Comparison of ENCODE assay signal across 14 mouse cellular contexts in genomic region chr1:171613962-171614361, GRCm38 (mm10). TPM values are rescaled to one million over a fixed set of nuclear protein-coding genes. Genes with fewer than 3 reads are reported as not detected.
DNase-seq lines count a peak whose midpoint lies in the region; ATAC-seq and TF ChIP-seq lines count a peak whose summit lies in the region.
"Had no signal": no experiment of that assay in that cellular context is flagged by ENCODE, and none has a peak within 500 bp of the region (broad histone marks: within the 10 kb centered on the region; RNA-seq: fewer than 3 reads in every experiment).

No protein-coding gene starts in this region.

- no peaks in the 10 kb centered on the region for H3K4me1 ChIP-seq in intestine, postnatal 0 days (replicated peaks; ENCODE audit: control insufficient read depth, insufficient read depth, low read length)
- H3K4me1 ChIP-seq in intestine, embryonic 15.5 days (replicated peaks) = no peaks in the 10 kb centered on the region
- no peaks in the 10 kb centered on the region for H3K4me1 ChIP-seq in forebrain, embryonic 13.5 days
- H3K4me1 ChIP-seq: neural tube, embryonic 12.5 days had no signal

- peak; percentile 54 for DNase-seq in 416B (ENCODE audit: low read depth)
- no peak for DNase-seq in testis, postnatal 10 days (ENCODE audit: low spot score)
- DNase-seq in cerebellum, adult 18-20 months = no peak
- DNase-seq: cerebellum, adult 2 months; heart, postnatal 36 days; kidney, postnatal 36 days had no signal

- ATAC-seq in intestine, postnatal 0 days = no peak
- no peak for ATAC-seq in intestine, embryonic 15.5 days
- peak; percentile 73 for ATAC-seq in CD4-positive, CD25-positive, alpha-beta regulatory T cell, adult 4 months
- peak; percentile 46; the same call in 1 of the 2 replicates for ATAC-seq in granulocyte monocyte progenitor cell, adult 5-6 weeks (replicated peaks; ENCODE audit: poor library complexity, severe bottlenecking)
- no peak for ATAC-seq in forebrain, embryonic 13.5 days
- ATAC-seq: activated CD4-positive, CD25-positive, alpha-beta regulatory T cell, adult 4 months; forebrain, embryonic 16.5 days had no signal

- H3K27ac ChIP-seq in intestine, postnatal 0 days (ENCODE audit: low read depth, low read length) = no peak overlapping the region
- H3K27ac ChIP-seq in intestine, embryonic 15.5 days = no peak overlapping the region
- H3K27ac ChIP-seq in forebrain, embryonic 13.5 days = no peak overlapping the region
- H3K27ac ChIP-seq: neural tube, embryonic 12.5 days had no signal

- no peaks in the 10 kb centered on the region for H3K36me3 ChIP-seq in intestine, postnatal 0 days (ENCODE audit: control insufficient read depth, insufficient read depth)
- no peaks in the 10 kb centered on the region for H3K36me3 ChIP-seq in intestine, embryonic 15.5 days
- no peaks in the 10 kb centered on the region for H3K36me3 ChIP-seq in forebrain, embryonic 13.5 days (ENCODE audit: poor library complexity, severe bottlenecking)
- H3K36me3 ChIP-seq: neural tube, embryonic 12.5 days had no signal

- H3K9ac ChIP-seq in intestine, postnatal 0 days (ENCODE audit: low read depth, low read length) = no peak overlapping the region
- H3K9ac ChIP-seq in intestine, embryonic 15.5 days = no peak overlapping the region
- H3K9ac ChIP-seq in forebrain, embryonic 13.5 days = no peak overlapping the region
- H3K9ac ChIP-seq: neural tube, embryonic 12.5 days had no signal

- H3K27me3 ChIP-seq in intestine, postnatal 0 days (replicated peaks; ENCODE audit: control insufficient read depth, insufficient read depth, low read length) = no peaks in the 10 kb centered on the region
- no peaks in the 10 kb centered on the region for H3K27me3 ChIP-seq in intestine, embryonic 15.5 days (replicated peaks)
- H3K27me3 ChIP-seq in forebrain, embryonic 13.5 days = no peaks in the 10 kb centered on the region
- H3K27me3 ChIP-seq: neural tube, embryonic 12.5 days had no signal

- H3K4me3 ChIP-seq in intestine, postnatal 0 days (ENCODE audit: low read depth, low read length) = no peak overlapping the region
- no peak overlapping the region for H3K4me3 ChIP-seq in intestine, embryonic 15.5 days (replicated peaks)
- H3K4me3 ChIP-seq in forebrain, embryonic 13.5 days = no peak overlapping the region
- H3K4me3 ChIP-seq: neural tube, embryonic 12.5 days had no signal

- no peaks in the 10 kb centered on the region for H3K9me3 ChIP-seq in intestine, postnatal 0 days (ENCODE audit: control insufficient read depth)
- H3K9me3 ChIP-seq in intestine, embryonic 15.5 days = no peaks in the 10 kb centered on the region
- no peaks in the 10 kb centered on the region for H3K9me3 ChIP-seq in forebrain, embryonic 13.5 days (replicated peaks)
- H3K9me3 ChIP-seq: neural tube, embryonic 12.5 days had no signal

- H3K4me2 ChIP-seq in intestine, postnatal 0 days (replicated peaks; ENCODE audit: low read depth) = no peak overlapping the region
- no peak overlapping the region for H3K4me2 ChIP-seq in intestine, embryonic 15.5 days (replicated peaks)
- no peak overlapping the region for H3K4me2 ChIP-seq in forebrain, embryonic 13.5 days
- H3K4me2 ChIP-seq: neural tube, embryonic 12.5 days had no signal

- 26% methylated on average over 2 of the region's 2 CpGs for WGBS in intestine, postnatal 0 days
- WGBS in intestine, embryonic 15.5 days = 42% methylated on average over 2 of the region's 2 CpGs
- WGBS in forebrain, embryonic 13.5 days = 49% methylated on average over 2 of the region's 2 CpGs

- TF ChIP-seq CTCF in intestine, postnatal 0 days (IDR thresholded peaks at IDR 0.05; ENCODE audit: low read depth) = peak; percentile 63

RNA-seq across cellular contexts. Expression of gene Ly9, which starts 6.8 kb away (rescaled TPM):
- 0.18 and 0.55 TPM in 2 replicates for polyA plus RNA-seq in intestine, postnatal 0 days (2015; fragmentation: Nextera tagmentation; extraction: Ambion mirVana)
- 0.53 and 0.60 TPM in 2 replicates for polyA plus RNA-seq in intestine, embryonic 15.5 days (2015; fragmentation: Nextera tagmentation; extraction: Ambion mirVana)
- 100 to 1,000 TPM in 1 of 2 experiments, 10 to 100 TPM in 1; 52.9 to 159 TPM for polyA plus RNA-seq in CD4-positive, CD25-positive, alpha-beta regulatory T cell, adult 4 months (2017; shearing (Covaris generic))
- 19.8 and 22.0 TPM in 2 replicates for total RNA-seq in granulocyte monocyte progenitor cell, adult 5-6 weeks (2014; fragmentation: Nextera tagmentation)
- 22.3 and 29.9 TPM in 2 replicates for total RNA-seq in granulocyte monocyte progenitor cell, adult 5-6 weeks (2017)
- 0.08 TPM in 1 of 2 replicates, not detected in the other for polyA plus RNA-seq in forebrain, embryonic 13.5 days (2015; fragmentation: Nextera tagmentation; extraction: Ambion mirVana)
- polyA plus RNA-seq: forebrain, embryonic 16.5 days; neural tube, embryonic 12.5 days had no signal

RNA-seq across cellular contexts. Expression of gene Slamf7, which starts 38.9 kb away (rescaled TPM):
- polyA plus RNA-seq in intestine, postnatal 0 days (2015; fragmentation: Nextera tagmentation; extraction: Ambion mirVana) = 0.18 and 0.21 TPM in 2 replicates
- 0.26 and 0.57 TPM in 2 replicates for polyA plus RNA-seq in intestine, embryonic 15.5 days (2015; fragmentation: Nextera tagmentation; extraction: Ambion mirVana)
- 10 to 100 TPM; 12.5 to 13.1 TPM for polyA plus RNA-seq in CD4-positive, CD25-positive, alpha-beta regulatory T cell, adult 4 months (2017; shearing (Covaris generic))
- 0.64 TPM in 1 of 2 replicates, not detected in the other for total RNA-seq in granulocyte monocyte progenitor cell, adult 5-6 weeks (2014; fragmentation: Nextera tagmentation)
- 0.69 TPM in 1 of 2 replicates, not detected in the other for total RNA-seq in granulocyte monocyte progenitor cell, adult 5-6 weeks (2017)
- not detected in 2 replicates for polyA plus RNA-seq in forebrain, embryonic 13.5 days (2015; fragmentation: Nextera tagmentation; extraction: Ambion mirVana)
- polyA plus RNA-seq: forebrain, embryonic 16.5 days; neural tube, embryonic 12.5 days had no signal

RNA-seq across cellular contexts. Expression of gene Cd244a, which starts 55.0 kb away (rescaled TPM):
- polyA plus RNA-seq in intestine, postnatal 0 days (2015; fragmentation: Nextera tagmentation; extraction: Ambion mirVana) = 0.37 and 0.44 TPM in 2 replicates
- 0.48 and 0.88 TPM in 2 replicates for polyA plus RNA-seq in intestine, embryonic 15.5 days (2015; fragmentation: Nextera tagmentation; extraction: Ambion mirVana)
- polyA plus RNA-seq in CD4-positive, CD25-positive, alpha-beta regulatory T cell, adult 4 months (2017; shearing (Covaris generic)) = 1 to 10 TPM in 1 of 2 experiments, under 1 TPM in 1; 0.55 to 1.3 TPM
- total RNA-seq in granulocyte monocyte progenitor cell, adult 5-6 weeks (2014; fragmentation: Nextera tagmentation) = 5.5 and 6.7 TPM in 2 replicates
- total RNA-seq in granulocyte monocyte progenitor cell, adult 5-6 weeks (2017) = 5.6 and 7.9 TPM in 2 replicates
- polyA plus RNA-seq in forebrain, embryonic 13.5 days (2015; fragmentation: Nextera tagmentation; extraction: Ambion mirVana) = not detected in 2 replicates
- polyA plus RNA-seq: cerebellum, adult 2 months; forebrain, embryonic 16.5 days; neural tube, embryonic 12.5 days had no signal

Comparison
In these comparisons a context has a peak if more than half of its experiments do, and no peak if none do; other contexts are left out.
1. ATAC-seq: peak in CD4-positive, CD25-positive, alpha-beta regulatory T cell, adult 4 months (single experiment) and granulocyte monocyte progenitor cell, adult 5-6 weeks (single experiment); none in intestine, postnatal 0 days (single experiment), intestine, embryonic 15.5 days (single experiment) and forebrain, embryonic 13.5 days (single experiment).
2. RNA of gene Ly9, which starts 6.8 kb away (polyA plus RNA-seq): 52.9 to 159 TPM in CD4-positive, CD25-positive, alpha-beta regulatory T cell, adult 4 months; 0.53 to 0.60 TPM in intestine, embryonic 15.5 days, 0.18 to 0.55 TPM in intestine, postnatal 0 days and 0.08 TPM in forebrain, embryonic 13.5 days; every median in the first group is over 10 times any median in the second.